Mouse (Mus musculus): Measurements from ENCODE around the gene Arpc2. TPM values are rescaled to one million over a fixed set of nuclear protein-coding genes. Genes with fewer than 3 reads are reported as not detected.

Arpc2 gene
- total RNA-seq, 2 experiments from 2014 or later, result 56.1 to 65.1 TPM

Small RNA genes lying within 50 kb of the gene (microRNA-seq; reads per million reads assigned to microRNA genes)
- 0 reads per million in 2 experiments for gene Mir1928

Other genes starting within 250 kb of the Arpc2 start
- gene Tns1, start 111.6 kb upstream of the Arpc2 start, total RNA-seq (2021), result 100 to 1,000 TPM; 194 to 248 TPM
- under 1 TPM in 1 of 2 experiments, not detected in 1; 0.10 TPM for gene Rufy4, start 110.5 kb upstream of the Arpc2 start, total RNA-seq (2021)
- not detected for gene Cxcr2, start 82.1 kb upstream of the Arpc2 start, total RNA-seq (2021)
- gene Cxcr1, start 41.5 kb upstream of the Arpc2 start, total RNA-seq (2021), result not detected
- gene Gpbar1, start 42.5 kb downstream of the Arpc2 start, total RNA-seq (2021), result not detected
- gene Aamp, start 48.7 kb downstream of the Arpc2 start, total RNA-seq (2021), result 10 to 100 TPM; 64.7 to 71.3 TPM
- 10 to 100 TPM; 53.4 to 54.8 TPM for gene Pnkd, start 48.8 kb downstream of the Arpc2 start, total RNA-seq (2021)
- gene Tmbim1, start 69.5 kb downstream of the Arpc2 start, total RNA-seq (2021), result 10 to 100 TPM; 23.0 to 28.8 TPM
- gene Catip, start 126.0 kb downstream of the Arpc2 start, total RNA-seq (2021), result under 1 TPM in 1 of 2 experiments, not detected in 1; 0.12 TPM
- gene Slc11a1, start 139.1 kb downstream of the Arpc2 start, total RNA-seq (2021), result 1 to 10 TPM; 3.0 to 3.9 TPM
- gene Ctdsp1, start 155.4 kb downstream of the Arpc2 start, total RNA-seq (2021), result 10 to 100 TPM; 82.2 to 97.4 TPM
- gene Vil1, start 173.3 kb downstream of the Arpc2 start, total RNA-seq (2021), result not detected